ENCODE assay signal across 1 mouse cellular context in the genomic region with DNA sequence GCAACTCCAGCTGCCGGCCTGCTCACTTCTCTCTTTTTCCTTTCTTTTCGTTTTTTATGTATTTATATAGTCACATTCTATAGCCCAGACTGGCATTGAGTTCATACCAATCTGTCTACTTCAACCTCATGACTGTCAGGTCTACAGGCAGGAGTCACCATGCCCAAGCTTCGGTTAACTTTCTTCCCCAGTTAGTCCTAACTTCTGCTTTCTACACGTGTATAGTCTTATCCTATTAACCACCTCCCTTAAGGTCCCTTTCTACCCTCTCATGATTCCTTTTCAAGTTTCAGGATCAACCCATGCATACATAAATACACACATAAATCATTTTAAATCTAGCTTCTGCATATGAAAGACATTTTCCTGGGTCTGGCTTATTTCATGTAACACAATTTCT.
TF ChIP-seq lines count a peak whose summit lies in the region.

No protein-coding gene starts in this region.

TF ChIP-seq in MEL, 35 proteins besides CTCF, POLR2A, EP300 and RAD21 (continued from another document):
- TF ChIP-seq ZMIZ1 (IDR thresholded peaks at IDR 0.05; ENCODE audit: low read depth, low read length) (no peak), ZKSCAN1 (IDR thresholded peaks at IDR 0.05; ENCODE audit: low read depth, low read length) (no peak), MAX (IDR thresholded peaks at IDR 0.05; ENCODE audit: low read length) (peak; percentile 56), TAL1 (IDR thresholded peaks at IDR 0.05; ENCODE audit: low read length) (no peak), E2F4 (IDR thresholded peaks at IDR 0.05; ENCODE audit: borderline replicate concordance, low read depth, low read length) (no peak), UBTF (IDR thresholded peaks at IDR 0.05; ENCODE audit: borderline replicate concordance, insufficient read depth, low read depth, low read length) (no peak), MXI1 (IDR thresholded peaks at IDR 0.05; ENCODE audit: low read depth, low read length) (peak; percentile 49; the same call in 1 of the 2 replicates)
